Mouse (Mus musculus) spleen, postnatal 36 days (tissue): ENCODE measurements around the gene Gm10053.

Experiments used
- DNase-seq, 2 experiments: peaks; one replicate each; pipeline ENCODE4 v3.0.0; 2022; ENCODE audit warnings: low spot score in 2 of 2, mixed read lengths in 1 of 2

Gm10053 gene

GRCm38 (mm10) chr19:24899578-24900544, 24.4 kb downstream of the Gm10053 start:
- peak in 1 of 2 experiments; percentile 15 for DNase-seq

GRCm38 (mm10) chr19:24900581-24901220, 25.2 kb downstream of the Gm10053 start, which contains the start of gene Foxd4:
Gene Foxd4, minus strand, starts transcription at chr19:24901197.
- DNase-seq, result no peak

- no peak for DNase-seq
These were observed 26.2 kb downstream of the Gm10053 start for GRCm38 (mm10) chr19:24901666-24902065.

GRCm38 (mm10) chr19:24902256-24902655, 26.8 kb downstream of the Gm10053 start:
- DNase-seq, result no peak

GRCm38 (mm10) chr19:24902821-24903220, 27.3 kb downstream of the Gm10053 start:
- no peak for DNase-seq

- DNase-seq, result no peak
These were observed 32.2 kb downstream of the Gm10053 start for GRCm38 (mm10) chr19:24907655-24908054.

GRCm38 (mm10) chr19:24908385-24909155, 33.1 kb downstream of the Gm10053 start:
- DNase-seq, result no peak

- no peak for DNase-seq
These were observed 45.4 kb downstream of the Gm10053 start for GRCm38 (mm10) chr19:24920866-24921265.
